Mouse (Mus musculus): ENCODE results near the gene Tex2. TPM values are rescaled to one million over a fixed set of nuclear protein-coding genes. Genes with fewer than 3 reads are reported as not detected.

Gene Tex2
- polyA plus RNA-seq, 1 experiment from 2014 or later, result 12.0 TPM

DNA sequence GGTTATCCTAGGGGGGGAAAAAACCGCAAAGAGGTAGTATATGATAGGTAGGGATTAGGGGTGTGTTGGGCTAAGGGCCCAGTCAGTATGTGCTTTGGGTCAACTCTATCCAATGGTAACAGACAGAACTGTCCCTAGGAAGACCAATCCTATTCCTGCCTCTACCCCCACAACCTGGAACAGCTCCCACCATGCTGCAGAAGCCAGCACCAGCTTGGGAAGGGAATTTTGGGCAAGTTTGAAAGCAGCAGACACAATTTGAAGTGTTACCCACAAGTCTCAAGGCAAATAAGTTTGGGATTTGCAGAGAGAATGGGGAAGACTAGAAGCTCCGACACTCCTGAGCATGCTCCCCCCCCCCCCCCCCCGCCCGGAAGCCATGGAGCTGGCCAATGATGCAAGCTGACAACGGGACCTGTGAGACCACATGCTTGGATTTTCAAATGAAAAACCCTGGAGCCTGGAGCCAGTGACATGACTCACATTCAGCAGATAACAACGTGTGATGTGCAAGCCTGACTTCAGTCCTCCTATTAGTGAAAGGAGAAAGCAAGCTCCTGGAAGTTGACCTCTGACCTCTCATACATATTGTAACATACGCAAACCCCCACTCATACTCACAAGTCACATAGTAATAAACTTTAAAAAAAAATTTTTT lies 124.1 kb downstream of the Tex2 start:
- H3K9ac ChIP-seq (ENCODE audit: low read depth, low read length), result no peak overlapping the region
- no peaks in the 10 kb centered on the region for H3K9me3 ChIP-seq (ENCODE audit: control insufficient read depth, low read length)
- no peaks in the 10 kb centered on the region for H3K36me3 ChIP-seq (ENCODE audit: control insufficient read depth, insufficient read depth, low read length)
- H3K27me3 ChIP-seq (replicated peaks; ENCODE audit: control insufficient read depth, insufficient read depth, low read length), result no peaks in the 10 kb centered on the region
- H3K27ac ChIP-seq (replicated peaks; ENCODE audit: low read depth, low read length), result no peak overlapping the region
- no peak overlapping the region for H3K4me2 ChIP-seq (ENCODE audit: low read depth, low read length)
- ATAC-seq (ENCODE audit: low read depth) (no peak), DNase-seq (ENCODE audit: low spot score) (no peak)
- peaks cover 7% of the 10 kb centered on the region; the same call in 1 of the 2 replicates for H3K4me1 ChIP-seq (ENCODE audit: control insufficient read depth, insufficient read depth, low read length)
- H3K4me3 ChIP-seq (ENCODE audit: low read depth, low read length), result no peak overlapping the region
- 72% methylated on average over 5 of the region's 7 CpGs for WGBS

DNA sequence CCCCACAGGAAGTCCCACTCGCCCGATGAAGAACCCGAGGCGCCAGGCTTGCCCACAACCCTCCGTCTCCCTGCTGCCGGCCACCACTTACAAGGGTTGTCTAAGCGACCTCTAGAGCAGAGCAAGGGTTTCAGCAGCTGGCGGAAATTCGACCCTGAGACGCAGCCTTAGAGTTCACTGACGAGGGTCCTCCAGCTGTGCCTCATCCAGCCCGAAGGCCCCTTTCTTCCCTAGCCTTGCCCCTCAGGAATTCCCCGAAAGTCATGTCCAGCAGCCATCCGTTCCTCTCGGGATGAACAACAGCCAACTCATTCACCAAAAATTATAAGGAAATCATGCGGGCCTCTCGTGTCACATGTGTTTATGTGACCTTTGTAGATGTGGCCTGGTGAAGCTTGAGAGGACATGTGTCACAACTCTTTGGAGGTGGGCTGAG lies 125.1 kb downstream of the Tex2 start:
- peak overlapping the region; percentile 85 for H3K4me2 ChIP-seq (ENCODE audit: low read depth, low read length)
- DNase-seq (ENCODE audit: low spot score) (peak; percentile 27), ATAC-seq (ENCODE audit: low read depth) (peak; percentile 10; the same call in 1 of the 2 replicates)
- H3K4me3 ChIP-seq (ENCODE audit: low read depth, low read length), result peak overlapping the region; percentile 97
- H3K4me1 ChIP-seq (ENCODE audit: control insufficient read depth, insufficient read depth, low read length), result peaks cover 7% of the 10 kb centered on the region; the same call in 1 of the 2 replicates
- H3K27me3 ChIP-seq (replicated peaks; ENCODE audit: control insufficient read depth, insufficient read depth, low read length), result no peaks in the 10 kb centered on the region
- no peaks in the 10 kb centered on the region for H3K9me3 ChIP-seq (ENCODE audit: control insufficient read depth, low read length)
- WGBS, result 7% methylated on average over 17 of the region's 17 CpGs
- H3K9ac ChIP-seq (ENCODE audit: low read depth, low read length), result 0 out of 2 replicates have a peak overlapping the region, but pooled peaks have one; percentile 82
- no peaks in the 10 kb centered on the region for H3K36me3 ChIP-seq (ENCODE audit: control insufficient read depth, insufficient read depth, low read length)
- H3K27ac ChIP-seq (replicated peaks; ENCODE audit: low read depth, low read length), result peak overlapping the region; percentile 79

DNA sequence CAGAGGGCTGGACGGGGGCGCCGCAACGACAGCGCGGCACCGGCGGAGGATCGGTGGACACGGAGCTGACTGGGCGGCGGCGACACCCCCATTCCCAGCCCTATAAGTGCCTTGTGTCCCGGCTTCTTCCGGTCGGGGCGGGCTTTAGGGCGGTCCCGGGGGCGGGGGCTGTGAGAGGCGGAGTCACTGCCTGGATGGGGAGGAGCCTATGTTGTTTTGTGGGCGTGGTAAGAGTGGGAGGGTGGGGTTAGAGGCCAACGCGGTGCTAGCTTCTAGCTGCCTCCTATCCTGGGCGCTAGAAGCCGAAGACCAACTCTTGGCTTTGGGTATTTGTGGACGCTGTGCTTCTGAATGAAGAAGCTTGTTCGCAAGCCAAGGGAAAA lies 125.5 kb downstream of the Tex2 start, which contains the start of gene Ern1:
TSS of gene Ern1 (minus strand) at position 120 of the 383 bp plus-strand sequence.
- Histone ChIP-seq H3K4me3 (ENCODE audit: low read depth, low read length) (peak within 1 kb of the TSS; percentile 97), H3K27ac (replicated peaks; ENCODE audit: low read depth, low read length) (peak within 1 kb of the TSS; percentile 79), H3K4me1 (ENCODE audit: control insufficient read depth, insufficient read depth, low read length) (peaks cover 7% of the 10 kb centered on the region; the same call in 1 of the 2 replicates), H3K36me3 (ENCODE audit: control insufficient read depth, insufficient read depth, low read length) (no peaks in the 10 kb centered on the region), H3K27me3 (replicated peaks; ENCODE audit: control insufficient read depth, insufficient read depth, low read length) (no peaks in the 10 kb centered on the region), H3K4me2 (ENCODE audit: low read depth, low read length) (peak within 1 kb of the TSS; percentile 85), H3K9ac (ENCODE audit: low read depth, low read length) (peak within 1 kb of the TSS; percentile 82), H3K9me3 (ENCODE audit: control insufficient read depth, low read length) (no peaks in the 10 kb centered on the region)
- peak; percentile 95 for DNase-seq (ENCODE audit: low spot score)
- ATAC-seq (ENCODE audit: low read depth), result peak; percentile 96
- 2% methylated on average over 11 of the region's 28 CpGs for WGBS

DNA sequence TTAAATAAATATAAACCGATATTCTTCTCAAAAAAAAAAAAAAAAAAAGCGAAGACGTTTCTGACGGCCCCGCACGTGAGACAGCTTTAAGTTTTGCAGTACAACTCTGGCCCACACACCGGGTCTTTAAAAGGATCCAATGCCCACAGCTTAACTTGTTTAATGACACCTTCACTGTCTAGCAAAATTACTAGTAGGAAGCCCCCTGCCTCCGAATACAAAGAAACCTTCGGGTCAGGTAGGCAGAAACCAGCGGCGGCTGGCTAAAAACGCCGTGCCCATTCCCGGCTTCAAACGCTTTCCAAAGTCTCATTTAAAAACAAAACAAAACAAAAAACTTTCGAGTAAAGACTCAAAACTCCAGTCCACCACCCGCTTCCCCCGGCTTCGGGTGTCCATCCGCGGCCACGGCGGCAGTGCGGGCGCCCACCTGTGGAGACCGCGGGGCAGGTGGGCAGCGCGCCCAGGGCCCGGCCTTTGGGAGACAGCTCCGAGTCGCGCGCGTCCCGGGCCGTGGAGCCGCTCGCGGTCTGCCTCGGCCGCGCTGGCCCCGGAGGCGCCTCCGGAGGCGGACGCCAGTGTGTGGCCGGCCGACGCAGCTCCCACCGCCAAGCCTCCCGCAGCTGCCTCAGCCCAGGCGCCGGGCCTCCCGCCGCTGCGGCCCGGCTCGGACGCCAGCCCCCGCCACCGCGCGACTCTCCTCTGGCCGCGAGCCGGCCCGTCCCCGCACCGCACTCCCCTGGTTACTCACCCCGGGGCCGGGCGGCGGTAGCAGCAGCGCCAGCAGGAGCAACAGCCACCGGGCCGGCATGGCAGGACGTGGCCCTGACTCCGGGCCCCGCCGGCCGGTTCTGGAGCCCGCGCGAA lies 126.1 kb downstream of the Tex2 start:
- Histone ChIP-seq H3K27me3 (replicated peaks; ENCODE audit: control insufficient read depth, insufficient read depth, low read length) (no peaks in the 10 kb centered on the region), H3K4me1 (ENCODE audit: control insufficient read depth, insufficient read depth, low read length) (peaks cover 7% of the 10 kb centered on the region; the same call in 1 of the 2 replicates), H3K4me2 (ENCODE audit: low read depth, low read length) (peak overlapping the region; percentile 85), H3K27ac (replicated peaks; ENCODE audit: low read depth, low read length) (peak overlapping the region; percentile 79), H3K4me3 (ENCODE audit: low read depth, low read length) (peak overlapping the region; percentile 97), H3K9me3 (ENCODE audit: control insufficient read depth, low read length) (no peaks in the 10 kb centered on the region), H3K9ac (ENCODE audit: low read depth, low read length) (peak overlapping the region; percentile 82), H3K36me3 (ENCODE audit: control insufficient read depth, insufficient read depth, low read length) (no peaks in the 10 kb centered on the region)
- WGBS, result under 1% methylated on average over 30 of the region's 86 CpGs
- ATAC-seq (ENCODE audit: low read depth) (peak; percentile 88), DNase-seq (ENCODE audit: low spot score) (no peak)

DNA sequence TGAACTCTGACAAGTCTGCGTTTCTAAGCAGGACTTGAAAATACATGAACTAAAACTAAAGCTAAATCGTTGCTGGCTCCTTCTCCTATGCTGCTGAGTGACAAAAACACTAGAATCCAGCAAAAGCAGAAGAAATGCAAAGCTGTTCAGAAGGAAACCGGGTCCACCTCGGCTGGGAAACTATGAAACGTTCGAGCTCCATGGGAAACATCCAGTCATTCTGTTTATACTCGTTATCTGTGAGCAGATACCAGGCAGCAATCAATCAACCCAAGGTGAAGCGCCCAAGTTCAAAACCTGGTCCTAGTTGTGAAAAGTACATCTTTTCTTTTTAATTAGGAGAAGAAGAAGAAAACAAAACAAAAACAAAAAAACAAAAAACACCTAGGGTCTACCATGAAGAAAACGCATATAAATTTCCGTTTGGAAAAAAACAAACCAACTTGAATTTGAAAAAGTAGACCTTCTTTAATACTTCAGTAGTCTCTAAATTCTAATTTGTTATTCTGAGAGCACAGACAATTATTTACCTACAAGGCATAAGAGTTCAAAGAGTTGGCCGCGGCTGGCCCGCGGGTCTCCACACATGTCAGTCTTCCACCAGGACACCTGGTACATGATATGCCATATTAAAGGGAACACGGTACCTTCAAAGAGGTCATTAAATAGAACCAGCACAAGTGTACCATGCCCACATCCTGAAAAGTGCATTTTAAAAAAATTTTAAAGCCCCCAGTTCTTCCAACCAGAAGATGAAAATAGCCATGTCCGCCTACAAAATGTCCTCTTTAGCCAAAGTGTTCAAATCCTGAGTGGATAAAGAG lies 127.0 kb downstream of the Tex2 start:
- Histone ChIP-seq H3K9me3 (ENCODE audit: control insufficient read depth, low read length) (no peaks in the 10 kb centered on the region), H3K4me1 (ENCODE audit: control insufficient read depth, insufficient read depth, low read length) (peaks cover 7% of the 10 kb centered on the region; the same call in 1 of the 2 replicates), H3K27me3 (replicated peaks; ENCODE audit: control insufficient read depth, insufficient read depth, low read length) (no peaks in the 10 kb centered on the region), H3K36me3 (ENCODE audit: control insufficient read depth, insufficient read depth, low read length) (no peaks in the 10 kb centered on the region), H3K9ac (ENCODE audit: low read depth, low read length) (peak overlapping the region; percentile 82), H3K4me3 (ENCODE audit: low read depth, low read length) (peak overlapping the region; percentile 97), H3K27ac (replicated peaks; ENCODE audit: low read depth, low read length) (no peak overlapping the region), H3K4me2 (ENCODE audit: low read depth, low read length) (peak overlapping the region; percentile 85)
- 38% methylated on average over 16 of the region's 16 CpGs for WGBS
- ATAC-seq (ENCODE audit: low read depth), result no peak
- no peak for DNase-seq (ENCODE audit: low spot score)

DNA sequence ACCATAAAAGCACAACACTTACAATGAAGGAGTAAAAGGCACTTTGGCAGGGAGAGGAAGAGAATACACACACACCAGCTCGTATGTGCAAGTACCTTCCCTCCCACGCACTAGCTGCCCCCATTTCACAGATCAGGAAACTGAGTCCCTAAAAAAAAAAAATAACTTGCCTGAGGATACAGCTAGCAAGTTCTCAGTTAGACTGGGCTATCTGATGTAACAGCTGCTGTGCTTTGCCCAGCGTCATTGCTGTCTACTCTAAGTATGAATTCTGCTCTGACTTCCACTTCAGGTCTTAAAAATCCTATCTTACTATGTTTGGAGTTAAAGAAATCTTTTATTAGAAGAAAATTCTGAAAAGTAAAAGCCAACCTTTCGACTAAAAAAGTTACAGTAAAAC lies 127.6 kb downstream of the Tex2 start:
- no peak overlapping the region for H3K27ac ChIP-seq (replicated peaks; ENCODE audit: low read depth, low read length)
- 77% methylated on average over 4 of the region's 4 CpGs for WGBS
- H3K9me3 ChIP-seq (ENCODE audit: control insufficient read depth, low read length), result no peaks in the 10 kb centered on the region
- 0 out of 2 replicates have a peak overlapping the region, but pooled peaks have one; percentile 97 for H3K4me3 ChIP-seq (ENCODE audit: low read depth, low read length)
- peaks cover 7% of the 10 kb centered on the region; the same call in 1 of the 2 replicates for H3K4me1 ChIP-seq (ENCODE audit: control insufficient read depth, insufficient read depth, low read length)
- ATAC-seq (ENCODE audit: low read depth) (no peak), DNase-seq (ENCODE audit: low spot score) (no peak)
- 0 out of 2 replicates have a peak overlapping the region, but pooled peaks have one; percentile 25 for H3K9ac ChIP-seq (ENCODE audit: low read depth, low read length)
- H3K27me3 ChIP-seq (replicated peaks; ENCODE audit: control insufficient read depth, insufficient read depth, low read length), result no peaks in the 10 kb centered on the region
- H3K36me3 ChIP-seq (ENCODE audit: control insufficient read depth, insufficient read depth, low read length), result no peaks in the 10 kb centered on the region
- H3K4me2 ChIP-seq (ENCODE audit: low read depth, low read length), result no peak overlapping the region

DNA sequence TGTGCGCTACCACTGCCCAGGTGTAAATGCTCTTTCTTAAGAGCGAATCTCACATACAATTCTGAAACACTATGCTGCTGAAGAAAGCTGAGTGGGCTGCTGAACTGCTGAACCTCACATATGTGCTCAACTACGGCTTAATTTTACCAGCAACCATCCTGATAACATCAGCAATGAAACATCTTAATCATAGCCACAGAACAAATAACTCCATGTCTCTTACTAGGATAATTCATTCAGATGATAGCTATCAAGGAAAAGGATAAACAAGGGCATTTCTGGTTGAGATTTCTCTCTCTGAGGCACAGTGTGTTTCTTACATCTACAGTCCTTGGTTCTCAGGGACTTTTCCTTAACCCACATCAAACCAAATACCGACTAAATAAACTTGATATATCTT lies 128.3 kb downstream of the Tex2 start:
- H3K9me3 ChIP-seq (ENCODE audit: control insufficient read depth, low read length), result no peaks in the 10 kb centered on the region
- peaks cover 7% of the 10 kb centered on the region; the same call in 1 of the 2 replicates for H3K4me1 ChIP-seq (ENCODE audit: control insufficient read depth, insufficient read depth, low read length)
- H3K27ac ChIP-seq (replicated peaks; ENCODE audit: low read depth, low read length), result no peak overlapping the region
- H3K36me3 ChIP-seq (ENCODE audit: control insufficient read depth, insufficient read depth, low read length), result no peaks in the 10 kb centered on the region
- H3K4me3 ChIP-seq (ENCODE audit: low read depth, low read length), result no peak overlapping the region
- WGBS, result 84% methylated on average over 4 of the region's 4 CpGs
- no peak overlapping the region for H3K9ac ChIP-seq (ENCODE audit: low read depth, low read length)
- no peak for DNase-seq (ENCODE audit: low spot score)
- H3K4me2 ChIP-seq (ENCODE audit: low read depth, low read length), result no peak overlapping the region
- no peaks in the 10 kb centered on the region for H3K27me3 ChIP-seq (replicated peaks; ENCODE audit: control insufficient read depth, insufficient read depth, low read length)
- no peak for ATAC-seq (ENCODE audit: low read depth)

DNA sequence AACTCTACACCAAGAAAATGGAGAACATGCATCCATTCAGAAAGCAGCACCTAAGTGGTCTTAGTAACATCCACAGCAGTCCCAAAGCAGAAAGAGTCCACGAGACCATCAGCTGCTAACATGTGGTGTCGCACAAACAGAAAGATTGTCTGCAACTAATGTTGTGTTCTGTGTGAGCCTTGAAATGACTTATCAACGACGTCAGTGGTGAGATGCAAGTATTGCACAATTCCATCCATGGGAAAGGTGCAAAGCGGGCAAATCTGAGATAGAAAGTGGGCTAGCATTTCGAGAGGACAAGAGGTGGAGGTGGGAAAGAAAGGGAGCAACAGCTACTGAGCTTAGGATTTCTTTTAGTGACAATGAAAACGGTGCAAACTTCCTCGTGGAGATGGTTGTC lies 130.4 kb downstream of the Tex2 start:
- peaks cover 7% of the 10 kb centered on the region; the same call in 1 of the 2 replicates for H3K4me1 ChIP-seq (ENCODE audit: control insufficient read depth, insufficient read depth, low read length)
- WGBS, result 86% methylated on average over 8 of the region's 8 CpGs
- no peak overlapping the region for H3K4me2 ChIP-seq (ENCODE audit: low read depth, low read length)
- no peaks in the 10 kb centered on the region for H3K36me3 ChIP-seq (ENCODE audit: control insufficient read depth, insufficient read depth, low read length)
- no peak overlapping the region for H3K4me3 ChIP-seq (ENCODE audit: low read depth, low read length)
- DNase-seq (ENCODE audit: low spot score) (no peak), ATAC-seq (ENCODE audit: low read depth) (no peak)
- H3K9me3 ChIP-seq (ENCODE audit: control insufficient read depth, low read length), result no peaks in the 10 kb centered on the region
- H3K9ac ChIP-seq (ENCODE audit: low read depth, low read length), result no peak overlapping the region
- H3K27me3 ChIP-seq (replicated peaks; ENCODE audit: control insufficient read depth, insufficient read depth, low read length), result no peaks in the 10 kb centered on the region
- H3K27ac ChIP-seq (replicated peaks; ENCODE audit: low read depth, low read length), result no peak overlapping the region

All from embryonic facial prominence, embryonic 14.5 days (tissue).